Mouse (Mus musculus) lung, postnatal 4 days (tissue): ENCODE data around the gene Wdr95.
A peak's percentile ranks its signal among the peaks of the same experiment; 100 is the strongest.
"Not testable (repeated sequence)": the region's sequence is repeated elsewhere in the genome, so short reads cannot be mapped to it uniquely, and the experiment has no call there.

Source experiments
- DNase-seq, 2 experiments: peaks; one replicate each; pipeline ENCODE4 v3.0.0; 2021

Gene Wdr95

DNA sequence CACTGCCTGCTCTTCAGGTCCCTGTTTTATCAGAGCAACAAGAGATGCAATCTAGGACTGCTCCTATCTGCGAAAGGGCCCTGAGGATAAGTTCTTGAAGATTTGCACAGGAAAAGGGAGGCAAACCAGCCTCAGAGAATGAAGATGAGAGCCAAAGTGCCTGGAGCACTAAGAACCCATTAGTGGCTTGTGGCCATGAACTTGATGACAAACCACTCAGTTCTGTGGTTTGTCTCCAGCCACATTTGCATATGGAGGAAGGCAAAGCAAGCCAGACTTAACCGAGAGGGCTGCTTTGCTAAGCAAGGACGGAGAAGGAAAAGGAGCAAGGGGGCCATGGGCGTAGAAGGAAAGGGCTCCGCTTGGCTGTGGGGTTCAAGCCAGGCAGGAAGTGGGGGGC, 7.7 kb upstream of the Wdr95 start:
- no peak for DNase-seq

DNA sequence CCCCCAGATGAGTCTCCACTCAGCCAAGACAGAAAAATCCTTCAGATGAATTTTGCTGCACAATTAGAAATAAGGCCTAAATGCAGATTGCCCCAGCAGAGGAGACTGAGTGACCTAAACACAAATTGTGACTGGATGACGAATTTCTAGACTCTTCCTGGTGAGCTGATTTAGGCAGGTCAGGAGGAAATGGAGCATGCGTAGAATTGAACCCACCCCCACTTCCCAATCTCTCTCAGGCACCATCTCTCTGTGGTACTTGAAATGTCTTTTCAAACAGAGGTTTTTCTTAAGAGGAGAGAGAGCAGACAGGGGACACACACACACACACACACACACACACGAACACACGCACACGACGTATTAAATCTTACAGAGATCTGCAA, 4.6 kb upstream of the Wdr95 start:
- no peak for DNase-seq

DNA sequence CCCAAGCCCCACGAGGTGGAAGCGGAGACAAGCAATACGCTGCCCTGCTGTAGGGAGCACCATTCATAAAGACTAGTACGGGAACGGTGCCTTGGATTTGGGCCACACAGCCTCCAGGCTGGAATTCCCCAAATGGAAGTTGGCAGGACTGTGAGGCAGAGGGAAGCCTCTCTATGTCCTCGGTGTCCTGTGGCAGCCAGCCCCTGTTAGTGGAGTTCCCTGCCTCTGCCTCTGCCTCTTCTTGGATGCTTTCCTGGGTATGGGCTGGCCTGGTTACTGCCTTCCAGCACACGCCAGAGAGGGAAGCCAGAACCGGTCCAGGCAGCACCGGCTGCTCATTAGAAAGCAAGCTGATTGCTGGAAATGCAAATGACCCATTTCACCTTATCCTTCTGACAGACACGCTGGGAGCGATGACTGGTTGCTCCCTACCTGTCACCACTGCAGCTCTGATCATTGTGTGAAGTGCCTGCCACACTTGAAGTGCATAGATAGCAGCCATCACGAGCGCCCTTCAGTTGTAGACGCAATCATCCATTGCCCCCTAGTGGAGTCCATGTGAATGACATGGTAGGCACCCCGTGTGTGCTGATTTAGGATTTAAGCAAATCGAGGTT, 4.1 kb upstream of the Wdr95 start:
- peak; percentile 70 to 86 for DNase-seq

DNA sequence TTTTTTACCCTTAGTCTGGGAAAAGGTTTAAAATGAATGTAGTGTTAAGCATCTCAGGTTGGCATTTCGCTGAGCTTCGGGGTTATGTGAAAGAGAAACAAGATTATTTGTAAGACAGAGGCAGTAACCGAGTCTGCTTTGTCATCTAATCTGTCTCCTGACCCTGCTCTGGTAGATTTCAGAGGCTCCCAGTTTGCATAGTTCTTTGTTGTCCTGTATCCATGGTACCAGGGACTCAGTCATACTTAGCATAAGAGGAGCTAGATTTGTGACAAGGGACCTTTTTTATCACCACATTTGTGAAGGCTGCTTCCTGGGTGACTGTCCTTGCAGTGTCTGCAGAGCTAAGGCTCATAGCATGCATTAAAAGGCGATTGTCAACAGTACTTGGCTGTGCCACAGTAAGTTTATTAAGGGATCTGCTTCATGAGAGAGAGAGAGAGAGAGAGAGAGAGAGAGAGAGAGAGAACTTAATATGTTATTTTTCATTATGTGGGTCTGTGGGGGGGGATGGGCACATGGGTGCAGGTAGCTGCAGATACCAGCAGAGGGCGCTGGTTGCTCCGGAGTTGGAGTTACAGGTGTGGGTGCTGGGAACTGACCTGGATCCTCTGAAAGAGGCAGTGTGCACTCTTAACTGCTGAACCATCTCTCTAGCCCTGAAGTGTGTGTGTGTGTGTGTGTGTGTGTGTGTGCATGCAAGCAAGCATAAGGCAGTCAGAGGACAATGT, 3.3 kb upstream of the Wdr95 start:
- no peak for DNase-seq

DNA sequence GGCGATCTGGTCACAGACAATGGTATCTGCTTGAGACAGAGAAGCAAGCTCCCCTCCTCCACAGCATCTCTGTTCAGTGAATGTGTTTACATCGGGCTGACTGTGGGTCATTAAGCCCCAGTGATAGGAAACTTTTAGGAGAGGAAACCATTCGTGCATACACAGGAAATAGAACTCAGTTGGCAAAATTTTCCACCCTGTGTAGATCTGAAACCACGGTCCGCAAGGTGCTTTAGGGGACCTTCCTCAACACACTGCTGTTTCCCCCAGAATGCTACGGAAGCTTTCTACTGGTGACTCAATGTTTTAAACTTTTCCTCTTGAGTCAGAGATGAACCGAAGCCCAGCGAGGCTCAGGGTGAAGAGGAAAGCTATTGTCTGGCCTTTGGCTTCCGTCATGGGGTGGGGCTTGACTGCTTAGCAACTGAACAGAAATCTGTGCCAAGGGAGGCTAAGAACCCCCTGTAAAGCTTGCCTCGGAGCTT, 2.0 kb upstream of the Wdr95 start:
- peak; percentile 63 to 65 for DNase-seq

DNA sequence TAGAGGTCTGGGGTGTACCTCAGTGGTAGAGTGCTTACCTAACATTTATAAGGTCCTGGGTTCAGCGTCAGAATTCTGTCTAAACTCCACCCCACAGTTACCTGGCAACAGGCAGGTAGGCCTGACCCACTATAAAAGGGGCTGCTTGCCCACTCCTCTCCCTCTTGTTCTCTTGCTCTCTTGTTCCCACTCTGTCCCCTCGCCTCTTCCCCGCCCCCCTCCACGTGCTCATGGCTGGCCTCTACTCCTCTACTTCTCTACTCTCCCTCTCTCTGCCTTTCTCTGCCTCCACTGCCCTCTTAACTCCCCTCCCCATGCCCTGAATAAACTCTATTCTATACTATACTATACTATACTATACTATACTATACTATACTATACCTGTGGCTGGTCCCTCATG, 1.2 kb upstream of the Wdr95 start:
- not testable (repeated sequence) for DNase-seq

DNA sequence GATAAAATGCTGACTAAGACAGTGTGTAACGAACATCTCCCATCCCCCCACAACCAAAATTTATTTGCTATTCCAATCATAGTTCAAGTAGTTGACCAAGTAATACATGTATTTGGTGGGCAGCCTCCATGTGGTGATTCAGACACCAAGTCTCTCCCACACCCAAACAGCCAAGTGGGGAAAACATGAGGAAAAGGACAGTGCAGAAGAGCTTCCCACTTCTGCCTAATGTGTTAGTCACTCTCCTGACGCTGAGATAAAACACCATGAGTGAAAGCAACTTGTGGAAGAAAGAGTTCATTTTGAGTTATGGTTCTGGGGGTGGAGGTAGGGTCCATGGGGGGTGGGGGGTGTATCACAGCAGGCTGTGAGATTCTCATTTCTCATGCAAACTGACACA, 5.4 kb downstream of the Wdr95 start:
- DNase-seq: no peak

DNA sequence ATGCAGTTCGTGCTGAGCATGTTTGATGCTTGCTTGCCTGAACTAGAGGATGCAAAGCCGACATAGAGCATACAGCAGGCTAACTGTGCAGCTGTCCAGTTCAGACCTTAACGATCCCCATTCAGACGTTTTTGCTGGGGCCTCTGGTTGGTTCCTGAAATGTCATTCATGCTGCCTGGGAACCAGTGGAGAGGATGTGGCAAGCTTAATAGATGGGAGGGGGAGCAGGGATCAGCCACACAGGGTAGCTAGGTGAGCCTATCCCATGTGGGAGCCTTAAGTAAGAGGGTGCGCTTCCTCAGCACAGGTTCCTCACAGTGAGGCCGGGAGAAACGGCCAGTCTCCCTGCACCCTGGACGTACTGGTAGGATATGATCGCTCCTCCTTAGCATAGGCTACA, 7.5 kb downstream of the Wdr95 start:
- no peak for DNase-seq

DNA sequence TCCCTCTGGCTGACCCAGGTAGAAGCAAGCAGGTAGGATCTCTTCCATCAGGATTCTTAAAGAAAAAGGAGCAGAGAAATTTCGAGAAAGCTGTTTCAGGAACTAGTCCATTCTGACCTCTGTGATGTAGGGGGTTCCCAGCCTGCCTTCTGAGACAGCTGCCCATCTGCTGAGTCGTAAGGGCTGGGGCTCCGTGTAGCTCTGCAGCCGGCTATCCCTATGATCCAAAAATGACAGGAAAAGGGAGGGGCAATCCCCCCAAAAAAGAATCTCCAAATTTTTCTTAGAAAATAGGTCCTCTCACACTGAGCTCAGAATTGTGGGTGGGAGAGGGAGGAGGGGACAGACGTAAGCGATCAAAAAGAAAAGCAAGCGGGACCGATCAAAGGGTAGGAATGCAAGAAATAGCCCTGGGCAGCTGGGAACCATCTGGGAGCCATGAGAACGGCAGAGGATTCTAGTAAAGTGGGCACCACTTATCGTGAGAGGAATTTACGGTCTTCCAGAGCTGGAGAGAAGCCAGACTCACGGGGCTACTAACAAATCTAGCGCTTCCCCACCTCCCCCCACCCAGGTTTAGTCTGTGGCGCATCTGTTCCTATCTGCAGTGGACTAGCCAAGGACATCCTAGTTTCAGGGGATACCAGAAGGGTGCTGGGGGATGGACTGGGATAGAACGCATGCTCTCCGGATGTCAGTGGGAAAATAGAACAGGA, 9.5 kb downstream of the Wdr95 start:
- peak in 1 of 2 experiments; percentile 28 for DNase-seq

DNA sequence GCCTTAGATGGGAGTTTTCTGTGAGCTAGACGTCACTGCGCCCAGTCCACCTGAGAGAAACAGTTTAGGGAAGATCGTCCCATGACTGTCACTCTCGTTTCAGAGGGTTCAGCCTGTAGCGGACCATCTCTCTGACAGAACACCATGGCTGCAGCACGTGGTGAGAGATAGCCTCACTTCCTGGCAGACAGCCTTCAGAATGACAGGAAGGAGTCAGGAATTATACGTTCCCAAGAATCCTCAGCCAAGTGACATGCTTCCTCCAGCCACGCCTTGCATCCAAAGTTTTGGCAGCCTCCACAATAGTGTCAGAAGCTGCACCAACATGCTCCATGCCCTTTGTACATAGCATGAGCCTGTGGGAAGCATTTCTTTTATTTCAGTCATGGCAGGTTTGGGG, 10.1 kb downstream of the Wdr95 start:
- DNase-seq: peak; percentile 37 to 60

DNA sequence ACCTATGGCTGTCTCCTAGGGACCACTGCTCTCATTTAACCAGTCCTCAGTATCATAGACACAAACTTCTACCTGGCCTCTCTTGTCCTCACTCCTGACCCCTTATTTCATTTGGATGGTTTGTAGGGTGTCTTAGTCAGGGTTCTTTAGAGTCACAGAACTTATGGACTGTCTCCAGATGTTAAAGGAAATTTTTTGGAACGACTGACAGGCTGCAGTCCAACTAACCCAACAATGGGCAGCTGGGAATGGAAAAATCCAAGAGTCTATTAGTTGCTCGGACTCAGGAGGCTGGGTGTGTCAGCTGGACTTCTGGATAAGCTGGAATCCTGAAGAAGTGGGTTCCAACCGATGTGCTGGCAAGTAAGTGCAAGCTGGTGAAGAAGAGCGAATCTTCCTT, 10.6 kb downstream of the Wdr95 start:
- no peak for DNase-seq

DNA sequence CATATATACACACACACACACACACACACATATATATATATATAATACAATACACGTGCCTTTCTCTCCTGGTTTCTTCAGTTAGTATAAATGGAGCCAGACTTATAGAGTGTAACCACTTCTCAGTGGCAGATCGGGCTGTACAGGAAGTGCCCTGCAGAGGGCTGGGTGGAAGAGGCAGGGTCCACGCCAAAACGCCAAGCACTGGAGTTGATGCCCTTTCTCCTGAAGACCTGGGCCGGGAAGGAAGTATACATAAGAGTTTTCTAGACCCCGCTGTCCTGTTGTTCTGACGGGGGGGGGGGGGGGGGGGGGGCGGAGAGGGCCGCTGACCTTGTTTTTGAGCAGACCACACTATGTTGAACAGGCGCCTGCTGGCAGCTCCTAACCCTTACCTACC, 22.7 kb downstream of the Wdr95 start:
- DNase-seq: no peak

DNA sequence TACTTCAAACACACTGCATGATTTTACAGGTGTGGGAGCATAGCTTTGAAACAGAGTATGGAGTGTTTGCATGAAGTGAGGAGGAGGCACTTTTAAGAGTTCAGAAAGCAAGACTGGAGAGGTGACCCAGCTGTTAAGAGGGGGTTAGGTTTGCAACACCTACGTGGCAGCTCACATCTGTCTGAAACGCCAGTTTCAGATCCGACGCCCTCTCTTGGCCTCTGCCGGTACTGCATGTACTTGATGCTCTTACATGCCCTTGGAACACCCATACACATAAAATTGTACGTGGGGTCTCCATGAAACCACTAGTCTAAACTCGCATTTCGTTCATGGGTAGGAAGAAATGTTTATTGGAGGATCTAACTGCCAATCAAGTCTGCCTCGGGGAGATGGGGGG, 24.3 kb downstream of the Wdr95 start:
- peak; percentile 25 to 33 for DNase-seq

DNA sequence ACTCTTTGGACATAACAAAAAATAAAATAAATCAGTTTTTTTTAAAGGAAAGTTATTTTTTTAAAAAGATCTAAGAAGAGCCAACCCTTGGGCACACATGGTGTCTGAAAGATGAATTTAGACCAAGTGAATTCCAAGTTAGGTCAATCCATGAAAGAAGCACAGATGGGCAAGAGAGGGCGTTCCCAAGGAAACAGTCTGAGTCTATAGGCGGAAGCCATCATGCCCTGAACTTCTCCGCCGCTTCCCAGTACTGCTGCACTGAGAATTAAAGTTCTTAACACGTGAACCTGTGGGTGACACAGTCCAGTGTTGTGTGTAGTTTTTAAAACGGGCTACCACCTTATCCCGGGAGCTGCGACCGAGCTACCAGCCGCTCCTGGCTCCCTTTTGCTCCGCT, 24.9 kb downstream of the Wdr95 start:
- DNase-seq: no peak

DNA sequence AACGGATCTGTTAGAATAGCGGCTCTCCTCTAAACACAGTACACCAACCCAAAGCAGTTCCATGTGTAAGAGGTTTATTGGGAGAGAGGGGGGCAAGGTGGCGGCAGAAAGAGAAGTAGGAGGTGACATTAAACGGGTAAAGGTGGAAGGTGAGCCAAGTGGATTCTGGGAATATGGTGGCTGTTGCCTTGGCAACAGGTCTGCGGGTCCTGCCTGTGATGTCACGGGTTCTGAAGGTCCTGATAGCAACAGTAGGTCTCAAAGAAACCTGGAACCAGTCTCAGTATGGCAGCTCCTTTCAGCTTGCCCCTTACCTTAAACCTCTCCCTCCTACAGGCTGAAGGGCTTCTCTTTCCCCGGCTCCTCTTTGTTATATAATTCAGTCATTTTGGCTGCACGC, 25.9 kb downstream of the Wdr95 start:
- DNase-seq: no peak

DNA sequence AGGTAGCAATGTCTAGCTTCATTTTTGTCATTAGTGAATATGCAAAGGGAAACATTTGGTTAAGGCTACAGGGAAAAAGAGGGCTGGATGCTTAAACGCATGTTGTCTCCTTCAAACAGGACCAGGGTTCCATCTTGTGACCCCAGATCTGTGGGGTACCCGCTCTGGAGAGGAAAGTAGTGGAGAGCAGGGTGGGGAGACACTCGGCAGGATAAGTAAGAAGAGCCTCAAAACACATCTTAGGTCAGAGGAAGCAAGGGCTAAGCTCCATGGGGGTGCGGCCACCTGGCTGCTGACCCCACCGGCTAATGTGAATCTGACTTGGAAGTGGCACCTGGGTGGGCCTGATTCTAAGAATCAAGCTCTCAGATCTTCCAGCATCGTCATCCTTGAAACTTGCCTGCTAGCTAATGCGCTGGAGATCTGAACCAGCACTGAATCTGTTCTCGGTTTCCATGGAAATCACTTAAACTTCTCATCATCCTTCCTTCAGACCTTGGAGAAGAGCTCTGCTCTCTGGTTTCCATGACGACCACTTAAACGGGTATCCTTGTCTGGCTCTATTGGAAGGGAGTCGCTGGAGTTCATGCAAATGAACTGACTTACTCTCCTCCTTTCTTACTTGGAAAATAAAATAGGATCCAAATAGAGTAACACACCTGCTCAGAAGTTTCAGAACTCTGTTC, 32.6 kb downstream of the Wdr95 start:
- DNase-seq: no peak

DNA sequence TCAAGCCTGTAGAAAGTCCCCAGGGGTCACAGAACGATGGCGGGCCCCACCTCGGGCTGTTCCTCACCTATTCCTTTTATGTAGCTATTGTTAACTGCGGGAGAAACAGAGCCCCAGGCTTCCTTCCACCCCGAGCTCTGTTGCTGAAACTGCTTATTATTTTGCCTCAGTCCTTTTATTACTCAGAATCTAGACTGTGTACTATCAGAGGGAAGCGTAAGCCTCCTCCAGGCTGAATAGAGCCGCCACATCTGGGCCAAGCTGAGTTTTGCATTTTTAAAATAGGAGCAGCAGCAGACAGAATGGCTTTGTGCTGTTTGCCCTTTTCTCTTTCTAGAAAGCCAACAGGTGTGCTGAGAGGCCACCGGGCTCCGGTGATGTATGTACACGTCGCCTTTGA, 37.5 kb downstream of the Wdr95 start:
- DNase-seq: no peak

DNA sequence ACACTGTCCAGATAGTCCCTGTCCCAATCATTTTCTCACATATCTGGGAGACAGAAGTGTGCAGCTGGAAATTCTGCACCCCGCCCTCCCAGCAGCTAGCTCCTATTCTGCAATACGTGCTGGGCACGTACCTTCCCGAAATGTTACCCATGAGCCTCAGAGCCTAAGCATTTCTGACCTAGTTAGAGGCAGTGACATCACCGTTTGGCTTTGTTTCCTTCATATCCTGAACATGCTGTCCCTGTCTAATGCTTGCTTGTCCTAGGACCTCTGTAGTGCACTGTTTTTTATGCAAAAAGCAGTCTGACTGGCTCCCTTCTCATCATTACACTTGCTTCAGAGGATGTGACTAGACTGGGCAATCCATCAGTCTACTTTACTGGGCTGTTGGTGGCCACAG, 38.5 kb downstream of the Wdr95 start:
- peak; percentile 18 to 37 for DNase-seq

DNA sequence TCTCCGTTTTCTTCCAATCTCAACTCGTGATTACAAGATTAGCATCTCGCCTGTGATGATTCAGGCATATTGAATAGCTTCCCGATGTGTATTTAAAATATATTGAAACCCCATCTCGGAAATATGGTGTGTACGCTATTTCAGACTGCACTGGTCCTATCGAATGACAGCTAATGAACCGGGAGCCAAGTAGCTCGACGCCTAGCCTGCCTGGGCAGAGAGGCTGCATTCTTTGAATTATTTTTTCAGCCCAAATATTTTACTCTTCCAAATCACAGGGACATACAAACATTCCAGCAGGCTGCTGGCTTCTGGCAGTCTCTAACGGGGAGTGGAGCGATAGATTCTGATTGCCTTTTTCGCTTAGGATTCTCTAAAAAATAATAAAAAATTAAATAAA, 40.5 kb downstream of the Wdr95 start:
- DNase-seq: peak in 1 of 2 experiments; percentile 43

DNA sequence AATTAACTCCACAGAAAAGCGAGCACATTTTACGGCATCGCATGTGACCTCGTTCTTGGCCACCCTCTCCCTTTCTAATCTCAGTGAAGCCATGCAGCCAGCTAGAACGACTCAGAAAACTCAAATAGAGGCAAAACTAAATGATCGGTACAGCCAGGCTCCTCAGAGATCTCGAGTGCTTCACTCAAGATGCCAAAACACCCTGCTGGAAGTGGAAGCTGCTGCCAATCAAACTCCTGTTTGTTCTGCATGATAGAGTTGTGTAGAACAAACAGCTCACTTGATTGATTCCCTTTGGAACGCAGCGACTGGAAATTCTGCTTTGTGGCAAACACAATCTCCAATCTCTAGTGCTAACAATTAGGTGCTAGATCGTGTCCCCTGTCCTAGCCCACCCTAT, 48.5 kb downstream of the Wdr95 start:
- DNase-seq: no peak

DNA sequence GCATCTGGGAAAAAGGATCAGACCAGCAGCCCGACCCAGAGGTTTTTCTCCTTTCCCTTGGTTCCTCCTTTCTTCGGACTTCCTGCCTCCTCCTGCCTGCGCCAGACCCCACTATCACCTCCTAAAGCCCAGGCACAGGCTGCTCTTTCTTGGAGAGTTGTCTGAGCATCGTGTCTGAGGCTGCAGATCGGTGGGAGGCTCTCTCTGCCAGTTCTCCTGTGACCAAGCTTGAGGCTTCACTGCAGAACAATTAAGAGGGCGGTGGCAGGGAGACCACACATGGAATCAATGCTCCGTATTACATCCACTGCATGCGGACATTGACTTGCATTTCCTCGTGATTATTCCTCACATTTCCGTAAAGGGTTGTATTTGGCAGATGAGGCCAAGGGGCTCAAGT, 49.0 kb downstream of the Wdr95 start:
- DNase-seq: no peak

DNA sequence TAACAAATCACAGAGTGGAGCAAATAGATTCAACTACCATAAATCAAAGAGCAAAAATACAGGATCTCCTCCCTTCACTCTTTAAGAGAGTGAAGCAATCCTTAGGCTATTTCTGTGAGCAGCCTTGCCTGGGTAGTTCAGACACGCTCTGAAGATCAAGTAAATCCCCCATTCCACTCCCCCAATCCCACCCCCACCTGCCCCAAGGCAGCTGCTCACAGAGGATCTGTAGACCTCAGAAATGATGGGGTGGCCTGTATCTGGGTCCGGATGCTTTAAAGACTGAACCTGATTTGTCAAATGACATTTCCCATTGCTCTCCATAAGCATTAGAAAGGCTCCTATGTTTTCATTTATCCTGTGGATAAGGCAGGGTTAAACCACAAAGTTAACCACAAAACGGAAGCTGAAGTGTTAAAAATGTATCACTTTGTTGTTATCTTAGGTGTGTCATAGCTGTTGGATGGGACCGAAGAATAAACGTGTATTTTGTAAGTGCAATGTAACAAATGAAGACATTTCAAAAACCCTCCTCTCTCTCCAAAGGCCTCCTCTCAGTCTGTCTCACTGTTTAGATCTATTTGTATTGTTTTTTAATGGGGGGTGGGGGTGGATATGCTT, 54.3 kb downstream of the Wdr95 start:
- no peak for DNase-seq

DNA sequence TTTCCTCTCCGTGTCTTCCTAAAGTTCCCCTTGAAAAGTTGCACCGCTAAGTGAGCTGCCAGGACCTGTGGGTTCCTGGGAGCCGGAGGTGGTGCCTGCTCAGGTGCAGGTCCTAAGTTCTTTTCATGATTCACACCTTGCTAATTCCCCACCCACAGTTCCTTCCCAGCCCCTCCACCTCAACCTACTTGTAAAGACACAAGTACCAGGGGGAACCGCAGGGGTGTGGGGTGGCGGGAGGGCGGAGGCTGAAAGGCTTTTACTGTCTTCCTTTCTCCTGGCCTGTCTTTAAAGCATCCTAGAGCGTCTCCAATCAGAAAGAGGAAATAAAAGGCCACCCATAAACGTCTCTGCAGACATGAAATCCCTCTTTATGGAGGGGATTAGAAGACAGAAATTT, 55.0 kb downstream of the Wdr95 start:
- no peak for DNase-seq
